Mouse (Mus musculus): ENCODE data around the gene Krt39.

DNA sequence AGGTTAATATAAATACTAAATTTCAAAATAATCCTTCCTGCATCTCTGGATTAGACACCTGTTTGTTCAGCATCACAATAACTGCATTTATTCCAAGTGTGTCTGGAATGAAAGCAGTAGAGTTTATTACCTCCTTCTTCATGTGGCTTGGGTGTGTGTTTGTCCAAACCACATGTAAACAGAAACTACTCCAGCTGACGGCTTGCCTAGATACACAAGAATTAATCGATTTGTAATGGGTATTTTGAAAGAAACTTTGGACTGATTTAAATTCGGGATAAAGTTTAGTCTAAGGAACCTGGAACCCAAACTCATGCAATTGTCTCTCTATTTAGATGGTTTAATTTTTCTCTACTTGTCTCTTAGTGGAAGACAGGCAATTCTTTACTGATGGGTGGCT lies 46.2 kb downstream of the Krt39 start:
- no peak for TF ChIP-seq ZC3H11A (IDR thresholded peaks at IDR 0.05; ENCODE audit: borderline replicate concordance, low read depth, low read length)
- no peak for TF ChIP-seq CHD2 (IDR thresholded peaks at IDR 0.05; ENCODE audit: low read depth, low read length)
- TF ChIP-seq ZNF384 (IDR thresholded peaks at IDR 0.05; ENCODE audit: low read depth, low read length) = no peak

Measured in ES-E14 (cell line).